Mouse (Mus musculus) liver, adult 2 months (tissue): ENCODE data around the gene Fasn.

Experiments
- CTCF ChIP-seq: fragments of 200-500 bp; IDR thresholded peaks from 2 replicates; pipeline ENCODE4 v1.5.1; 2011; ENCODE audit warnings: low read depth, low read length, control low read depth
- POLR2A ChIP-seq: fragments of 200-500 bp; IDR thresholded peaks from 2 replicates; pipeline ENCODE4 v1.6.1; 2011; ENCODE audit warnings: low read length, control low read depth; ENCODE audit not compliant: insufficient read depth; ENCODE audit errors: extremely low read depth

DNA sequence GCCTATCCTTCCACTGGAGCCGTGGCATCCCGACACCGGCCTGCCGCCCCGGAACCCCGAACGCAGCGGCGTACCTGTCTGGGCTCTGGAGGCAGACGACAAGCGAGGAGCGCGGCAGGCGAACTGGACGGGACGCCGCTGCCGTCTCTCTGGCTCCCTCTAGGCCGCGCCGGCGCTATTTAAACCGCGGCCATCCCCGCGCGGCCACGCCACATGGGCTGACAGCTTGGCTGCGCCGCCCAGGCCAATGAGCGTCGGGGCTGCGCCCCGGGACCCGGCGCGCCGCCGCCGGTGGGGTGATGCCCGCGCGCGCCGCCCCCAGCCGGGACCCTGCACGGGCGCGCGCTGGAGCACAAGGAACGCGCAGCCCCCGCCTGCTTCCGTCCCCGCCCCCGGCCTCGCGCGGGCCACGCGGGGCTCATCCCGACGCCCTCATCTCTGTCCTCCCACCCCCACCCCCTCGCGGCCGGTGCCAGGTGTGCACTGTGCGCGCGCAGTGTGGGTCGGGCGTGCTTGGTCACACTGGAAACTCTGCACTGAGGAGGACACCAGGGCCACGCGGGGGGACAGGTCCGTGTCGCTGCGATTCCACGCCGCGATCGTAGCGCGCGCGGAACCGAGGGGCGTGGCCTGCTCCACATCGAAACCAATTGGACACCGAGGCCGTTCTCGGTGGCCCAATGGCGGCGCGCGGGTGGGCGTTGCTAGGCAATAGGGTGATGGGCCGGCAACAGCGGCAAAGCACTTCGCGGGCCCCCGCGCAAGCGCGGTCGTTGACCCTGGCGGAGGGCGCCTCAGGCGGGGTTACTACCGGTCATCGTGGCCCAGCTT, at the start of gene Fasn:
- TF ChIP-seq CTCF (peak; percentile 57), POLR2A (peak; percentile 99)
